Mouse (Mus musculus) hindbrain, embryonic 12.5 days (tissue): ENCODE results near the gene Tjp3. TPM values are rescaled to one million over a fixed set of nuclear protein-coding genes. Genes with fewer than 3 reads are reported as not detected.

ENCODE experiments used
- ATAC-seq: fragments of 200-750 bp; cut with Nextera tagmentation; 2 replicates; pipeline ENCODE4 v1.8.0; 2017; ENCODE audit warnings: moderate TSS enrichment; ENCODE audit not compliant: low FRiP score
- H3K27ac ChIP-seq: fragments of 300-500 bp; sonication (generic); 2 replicates; pipeline ENCODE4 v1.5.1; 2016; ENCODE audit warnings: mild to moderate bottlenecking
- H3K27me3 ChIP-seq: fragments of 300-500 bp; sonication (generic); 2 replicates; pipeline ENCODE4 v1.6.1; 2016; ENCODE audit warnings: mild to moderate bottlenecking
- H3K36me3 ChIP-seq: fragments of 300-500 bp; sonication (generic); 2 replicates; pipeline ENCODE4 v1.6.1; 2016; ENCODE audit warnings: mild to moderate bottlenecking
- H3K4me1 ChIP-seq: fragments of 300-500 bp; sonication (generic); 2 replicates; pipeline ENCODE4 v1.6.1; 2016
- H3K4me2 ChIP-seq: fragments of 300-500 bp; sonication (generic); replicated peaks from 2 replicates; pipeline ENCODE4 v1.6.1; 2016; ENCODE audit warnings: mild to moderate bottlenecking
- H3K4me3 ChIP-seq: fragments of 300-500 bp; sonication (generic); 2 replicates; pipeline ENCODE4 v1.5.1; 2016; ENCODE audit warnings: mild to moderate bottlenecking
- H3K9ac ChIP-seq: fragments of 300-500 bp; sonication (generic); 2 replicates; pipeline ENCODE4 v1.6.1; 2016; ENCODE audit warnings: mild to moderate bottlenecking, moderate library complexity
- H3K9me3 ChIP-seq: fragments of 300-500 bp; sonication (generic); replicated peaks from 2 replicates; pipeline ENCODE4 v1.6.1; 2016; ENCODE audit warnings: mild to moderate bottlenecking
- WGBS: fragments of 180-500 bp; shearing (Covaris S2); methylation state at CpG from one replicate; pipeline ENCODE4 v1.1.7; 2016; 5-methylcytosine and 5-hydroxymethylcytosine counted together
- polyA plus RNA-seq: library from polyadenylated mRNA; unstranded; fragments of >200 nt; fragmentation: Nextera tagmentation; extraction: Ambion mirVana; gene quantifications from 2 replicates; pipeline ENCODE4 v1.2.1, GENCODE M21; 2016

The Tjp3 gene
- polyA plus RNA-seq, 1 experiment from 2014 or later, result 6.8 TPM

DNA sequence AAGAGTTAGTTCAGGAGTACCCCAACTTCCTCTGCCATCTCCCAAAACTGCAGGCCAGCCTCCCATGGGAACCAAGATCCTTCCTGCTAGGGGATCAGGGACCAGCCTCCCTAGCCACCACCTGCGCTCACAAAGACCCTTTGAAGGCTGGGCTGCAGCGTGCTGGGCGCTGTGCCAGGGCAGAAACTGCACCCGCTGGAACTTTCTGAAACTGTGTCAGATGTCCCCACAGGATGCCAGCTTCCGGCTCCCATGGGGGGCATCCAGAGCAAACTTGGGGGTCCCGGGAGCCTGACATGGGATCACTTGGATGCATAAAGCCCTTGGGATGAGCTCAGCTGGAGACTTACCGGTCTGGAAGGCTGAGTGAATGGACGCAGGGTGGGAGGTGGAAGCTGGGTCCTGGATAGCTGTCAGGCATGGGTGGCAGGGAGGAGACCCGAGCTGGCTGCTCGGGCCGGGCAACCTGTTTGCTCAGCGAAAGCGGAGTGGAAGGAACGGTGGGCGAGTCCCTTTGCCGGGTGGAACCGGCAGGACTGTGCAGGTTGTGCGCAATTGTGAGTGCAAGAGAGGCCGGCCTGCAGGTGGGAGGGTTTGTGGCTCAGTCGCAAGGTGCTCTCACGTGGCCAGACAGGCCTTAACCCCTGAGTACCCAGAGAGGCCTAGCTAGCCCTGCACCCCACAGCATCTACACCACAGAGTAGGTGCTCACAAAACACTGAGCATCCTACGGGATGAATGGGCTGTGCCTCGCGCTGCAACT lies 502 bp downstream of the Tjp3 start:
- Histone ChIP-seq H3K9me3 (no peaks in the 10 kb centered on the region), H3K4me1 (peaks cover 33% of the 10 kb centered on the region), H3K27me3 (peaks cover 33% of the 10 kb centered on the region), H3K27ac (no peak overlapping the region), H3K4me2 (peak overlapping the region; percentile 9), H3K9ac (no peak overlapping the region), H3K36me3 (peaks cover 5% of the 10 kb centered on the region; the same call in 1 of the 2 replicates), H3K4me3 (peak overlapping the region; percentile 2; the same call in 1 of the 2 replicates)
- no peak for ATAC-seq
- 17% methylated on average over 24 of the region's 24 CpGs for WGBS

- Histone ChIP-seq H3K36me3 (no peaks in the 10 kb centered on the region), H3K9me3 (no peaks in the 10 kb centered on the region), H3K4me2 (0 out of 2 replicates have a peak overlapping the region, but pooled peaks have one; percentile 24), H3K4me3 (no peak overlapping the region), H3K9ac (no peak overlapping the region), H3K27me3 (peaks cover 41% of the 10 kb centered on the region), H3K4me1 (peaks cover 27% of the 10 kb centered on the region), H3K27ac (no peak overlapping the region)
- no peak for ATAC-seq
- 64% methylated on average over 14 of the region's 14 CpGs for WGBS
Observed at GRCm38 (mm10) chr10:81289811-81290210, 1.6 kb downstream of the Tjp3 start.

DNA sequence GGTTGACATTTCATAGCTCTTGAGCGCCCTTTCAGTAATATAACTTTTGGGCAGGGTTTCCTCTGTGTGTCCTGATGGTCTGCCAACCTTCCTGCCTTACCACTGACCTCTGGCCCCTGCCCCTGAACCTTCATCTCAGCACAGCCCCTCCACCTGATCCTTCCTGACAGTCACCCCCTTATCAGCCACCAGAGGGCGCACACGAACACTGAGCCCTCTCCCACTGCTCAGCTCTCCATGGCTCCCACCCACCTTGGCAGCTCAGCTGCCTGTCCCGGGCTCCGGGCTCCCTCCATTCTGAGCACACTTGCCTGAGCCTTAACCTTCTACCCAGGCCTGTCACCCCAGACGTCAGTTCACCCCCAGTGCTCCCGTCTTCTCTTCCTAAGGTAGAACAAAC lies 2.1 kb downstream of the Tjp3 start:
- H3K4me1 ChIP-seq, result peaks cover 26% of the 10 kb centered on the region
- H3K9ac ChIP-seq, result no peak overlapping the region
- 4% methylated on average over 7 of the region's 7 CpGs for WGBS
- no peak overlapping the region for H3K27ac ChIP-seq
- no peak overlapping the region for H3K4me3 ChIP-seq
- H3K9me3 ChIP-seq, result no peaks in the 10 kb centered on the region
- H3K4me2 ChIP-seq, result peak overlapping the region; percentile 24; the same call in 1 of the 2 replicates
- H3K36me3 ChIP-seq, result no peaks in the 10 kb centered on the region
- peaks cover 47% of the 10 kb centered on the region for H3K27me3 ChIP-seq
- ATAC-seq, result no peak

DNA sequence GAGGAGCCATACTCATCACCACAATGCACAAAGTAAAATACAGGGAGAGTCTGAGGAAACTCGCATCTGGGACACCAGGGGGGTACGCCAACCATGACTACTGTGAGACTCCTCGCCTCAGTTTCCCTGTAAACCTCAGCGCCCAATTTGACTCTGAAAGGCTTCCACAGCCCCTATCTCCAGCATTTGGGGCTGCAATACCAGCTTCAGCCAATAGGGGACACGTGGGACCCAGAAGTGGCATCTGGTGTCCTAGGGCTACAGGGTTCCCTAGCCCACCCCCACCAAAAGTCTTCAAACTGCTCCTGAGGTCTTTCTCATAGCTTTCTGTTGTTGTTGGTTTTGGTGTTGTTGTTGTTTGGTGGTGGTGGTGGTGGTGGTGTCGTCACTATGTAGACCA lies 2.8 kb downstream of the Tjp3 start:
- no peaks in the 10 kb centered on the region for H3K9me3 ChIP-seq
- H3K36me3 ChIP-seq, result no peaks in the 10 kb centered on the region
- no peak for ATAC-seq
- no peak overlapping the region for H3K27ac ChIP-seq
- peaks cover 53% of the 10 kb centered on the region for H3K27me3 ChIP-seq
- H3K4me2 ChIP-seq, result no peak overlapping the region
- H3K4me1 ChIP-seq, result peaks cover 19% of the 10 kb centered on the region
- no peak overlapping the region for H3K4me3 ChIP-seq
- WGBS, result 43% methylated on average over 6 of the region's 6 CpGs
- no peak overlapping the region for H3K9ac ChIP-seq

GRCm38 (mm10) chr10:81287513-81288157 lies 3.7 kb downstream of the Tjp3 start:
- Histone ChIP-seq H3K4me3 (no peak overlapping the region), H3K36me3 (no peaks in the 10 kb centered on the region), H3K4me1 (peaks cover 18% of the 10 kb centered on the region), H3K27me3 (peaks cover 62% of the 10 kb centered on the region), H3K9ac (no peak overlapping the region), H3K27ac (no peak overlapping the region), H3K4me2 (no peak overlapping the region), H3K9me3 (no peaks in the 10 kb centered on the region)
- ATAC-seq, result no peak
- WGBS, result 65% methylated on average over 8 of the region's 8 CpGs

DNA sequence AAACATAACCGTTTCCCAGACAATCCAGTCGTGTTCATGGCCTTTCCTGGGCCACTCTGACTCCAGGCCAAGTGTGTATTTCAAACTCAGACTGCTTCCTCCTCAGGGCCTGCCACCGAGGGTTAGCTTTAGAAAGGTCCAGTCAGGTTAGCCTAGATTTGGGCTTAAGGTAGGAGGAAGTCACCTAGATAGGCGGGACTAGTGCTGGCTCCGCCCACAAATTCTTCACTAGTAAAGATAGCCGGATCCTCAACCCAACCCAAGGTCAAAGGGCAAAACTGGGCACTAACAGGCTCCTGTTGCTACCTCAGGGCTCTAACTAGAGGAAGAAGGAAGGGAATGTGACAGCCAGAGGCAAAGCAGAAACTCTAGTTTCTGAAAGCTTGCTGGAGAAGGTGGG lies 4.8 kb downstream of the Tjp3 start:
- ATAC-seq, result no peak
- no peak overlapping the region for H3K9ac ChIP-seq
- peaks cover 66% of the 10 kb centered on the region for H3K27me3 ChIP-seq
- WGBS, result 52% methylated on average over 6 of the region's 6 CpGs
- no peak overlapping the region for H3K4me3 ChIP-seq
- no peak overlapping the region for H3K27ac ChIP-seq
- no peak overlapping the region for H3K4me2 ChIP-seq
- no peaks in the 10 kb centered on the region for H3K36me3 ChIP-seq
- H3K4me1 ChIP-seq, result peaks cover 18% of the 10 kb centered on the region
- no peaks in the 10 kb centered on the region for H3K9me3 ChIP-seq

DNA sequence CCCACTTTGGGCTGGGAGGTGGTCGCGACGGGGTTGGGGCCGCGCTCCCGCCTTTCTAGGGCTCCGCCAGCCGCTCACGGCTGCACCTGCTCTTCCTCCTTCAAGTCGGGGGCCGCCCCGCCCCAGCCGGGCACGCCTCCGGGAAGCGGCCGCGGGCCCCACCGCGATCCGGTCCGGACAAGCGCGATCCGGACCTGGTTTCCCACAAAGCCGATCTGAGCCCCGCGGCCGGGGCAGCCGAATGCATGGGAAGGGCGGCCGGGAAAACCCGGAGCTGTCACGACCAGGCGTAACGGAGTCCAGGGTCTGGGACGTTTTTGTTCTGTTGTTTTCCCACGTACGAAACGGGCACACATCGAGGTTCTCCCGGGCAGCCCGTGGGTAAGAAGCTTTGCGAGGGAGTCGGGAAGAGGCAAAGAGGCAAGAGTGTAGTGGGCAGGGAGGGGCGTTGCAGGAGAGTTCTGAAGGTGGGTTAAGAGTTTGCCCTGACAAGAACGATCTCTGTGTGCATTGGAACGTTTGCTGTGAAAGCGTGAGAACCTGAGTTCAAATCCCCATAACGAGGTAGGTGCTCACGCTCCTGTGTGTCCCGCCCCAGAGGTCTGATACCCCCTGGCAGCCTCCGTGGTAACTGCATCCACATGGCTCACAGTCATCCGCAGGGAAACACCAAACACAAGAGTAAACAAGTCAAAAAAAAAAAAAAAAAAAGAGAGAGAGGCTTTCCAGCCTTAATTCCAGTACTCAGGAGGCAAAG lies 5.5 kb downstream of the Tjp3 start:
- H3K9ac ChIP-seq, result peak overlapping the region; percentile 65
- H3K36me3 ChIP-seq, result no peaks in the 10 kb centered on the region
- H3K4me3 ChIP-seq, result peak overlapping the region; percentile 50
- H3K4me1 ChIP-seq, result peaks cover 14% of the 10 kb centered on the region
- peak overlapping the region; percentile 81 for H3K4me2 ChIP-seq
- WGBS, result 3% methylated on average over 54 of the region's 54 CpGs
- ATAC-seq, result peak; percentile 62
- no peak overlapping the region for H3K27ac ChIP-seq
- no peaks in the 10 kb centered on the region for H3K9me3 ChIP-seq
- peaks cover 66% of the 10 kb centered on the region for H3K27me3 ChIP-seq

DNA sequence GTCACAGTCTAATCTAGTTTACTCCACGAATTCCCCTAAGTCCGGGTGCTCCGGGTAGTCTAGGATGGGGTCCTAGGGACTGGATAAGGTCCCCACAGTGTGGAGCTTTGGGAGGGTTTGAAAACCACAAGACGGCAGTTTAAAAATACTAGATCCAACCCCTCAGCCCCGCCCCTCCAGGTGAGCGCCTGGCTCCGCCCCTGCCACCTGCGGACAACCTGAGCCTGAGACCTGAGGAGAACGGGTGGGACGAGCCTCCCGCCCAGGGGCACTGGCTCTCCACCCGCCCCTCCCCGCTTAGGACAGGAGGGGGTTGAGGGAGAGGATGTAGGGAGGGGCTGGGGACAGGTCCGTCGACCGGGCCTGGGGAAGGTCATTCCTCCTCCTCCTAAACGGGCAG lies 6.7 kb downstream of the Tjp3 start:
- 14% methylated on average over 17 of the region's 17 CpGs for WGBS
- Histone ChIP-seq H3K36me3 (no peaks in the 10 kb centered on the region), H3K27me3 (peaks cover 58% of the 10 kb centered on the region), H3K4me1 (peaks cover 11% of the 10 kb centered on the region), H3K9ac (no peak overlapping the region), H3K9me3 (no peaks in the 10 kb centered on the region), H3K4me2 (peak overlapping the region; percentile 81; the same call in 1 of the 2 replicates), H3K4me3 (no peak overlapping the region), H3K27ac (no peak overlapping the region)
- ATAC-seq, result no peak

- peaks cover 59% of the 10 kb centered on the region for H3K27me3 ChIP-seq
- H3K36me3 ChIP-seq, result no peaks in the 10 kb centered on the region
- H3K9me3 ChIP-seq, result no peaks in the 10 kb centered on the region
- H3K4me1 ChIP-seq, result peaks cover 11% of the 10 kb centered on the region; the same call in 1 of the 2 replicates
- 53% methylated on average over 6 of the region's 6 CpGs for WGBS
- H3K9ac ChIP-seq, result no peak overlapping the region
- H3K4me3 ChIP-seq, result no peak overlapping the region
- no peak overlapping the region for H3K27ac ChIP-seq
- no peak overlapping the region for H3K4me2 ChIP-seq
- ATAC-seq, result no peak
Observed at GRCm38 (mm10) chr10:81284189-81284588, 7.2 kb downstream of the Tjp3 start.

GRCm38 (mm10) chr10:81279496-81279895 lies 11.9 kb downstream of the Tjp3 start:
- no peak overlapping the region for H3K4me2 ChIP-seq
- no peak overlapping the region for H3K27ac ChIP-seq
- no peak overlapping the region for H3K4me3 ChIP-seq
- peaks cover 41% of the 10 kb centered on the region for H3K27me3 ChIP-seq
- H3K4me1 ChIP-seq, result 0 out of 2 replicates have a peak, but pooled peaks cover 1% of the 10 kb centered on the region
- no peak for ATAC-seq
- H3K9ac ChIP-seq, result no peak overlapping the region
- H3K9me3 ChIP-seq, result peaks cover 2% of the 10 kb centered on the region; the same call in 1 of the 2 replicates
- no peaks in the 10 kb centered on the region for H3K36me3 ChIP-seq
- 42% methylated on average over 10 of the region's 10 CpGs for WGBS

DNA sequence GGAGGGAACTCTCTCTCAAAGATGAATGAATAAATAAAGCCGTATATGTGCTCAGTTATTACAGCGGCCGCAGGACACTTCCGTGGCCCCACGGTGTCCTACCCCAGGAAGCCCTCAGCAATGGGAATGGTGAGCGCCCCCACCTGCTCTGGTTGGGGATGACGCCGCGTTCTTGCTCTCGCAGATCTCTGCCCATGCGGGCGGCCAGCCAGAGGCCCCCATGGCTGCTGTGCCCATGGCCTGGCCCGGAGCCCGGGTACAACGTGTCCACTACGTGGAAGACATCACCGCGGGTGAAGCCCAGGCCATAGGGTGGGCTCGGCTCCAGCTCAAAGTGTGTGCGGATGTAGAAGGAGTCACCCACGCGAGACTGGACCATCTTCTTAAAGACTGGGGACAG lies 13.7 kb downstream of the Tjp3 start:
- H3K27ac ChIP-seq, result no peak overlapping the region
- peaks cover 23% of the 10 kb centered on the region for H3K27me3 ChIP-seq
- no peaks in the 10 kb centered on the region for H3K4me1 ChIP-seq
- no peak for ATAC-seq
- no peak overlapping the region for H3K4me2 ChIP-seq
- H3K9me3 ChIP-seq, result peaks cover 2% of the 10 kb centered on the region; the same call in 1 of the 2 replicates
- 75% methylated on average over 22 of the region's 22 CpGs for WGBS
- peaks cover 12% of the 10 kb centered on the region for H3K36me3 ChIP-seq
- H3K9ac ChIP-seq, result no peak overlapping the region
- no peak overlapping the region for H3K4me3 ChIP-seq

DNA sequence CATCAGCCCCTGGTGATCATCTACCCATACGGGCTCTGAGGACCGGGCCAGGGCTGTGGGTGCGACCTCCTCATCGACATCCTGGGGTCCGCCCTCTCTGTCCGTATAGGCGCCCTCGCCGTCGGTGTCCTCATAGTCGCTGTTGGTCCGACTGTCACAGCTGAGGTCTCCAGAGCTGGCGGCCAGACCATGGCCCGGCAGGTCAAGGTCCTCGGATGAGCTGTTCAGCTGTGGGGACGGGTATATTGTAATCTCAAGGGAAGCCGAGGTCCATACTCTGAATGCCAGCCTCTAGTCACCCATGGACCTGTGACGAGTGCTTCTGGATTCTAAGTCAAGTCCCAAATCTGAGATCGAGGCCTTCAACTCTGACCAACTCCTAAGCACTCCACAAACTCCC lies 17.5 kb downstream of the Tjp3 start:
- peaks cover 2% of the 10 kb centered on the region; the same call in 1 of the 2 replicates for H3K9me3 ChIP-seq
- ATAC-seq, result no peak
- H3K4me1 ChIP-seq, result peaks cover 2% of the 10 kb centered on the region
- no peak overlapping the region for H3K27ac ChIP-seq
- H3K36me3 ChIP-seq, result peaks cover 33% of the 10 kb centered on the region
- no peak overlapping the region for H3K9ac ChIP-seq
- H3K4me2 ChIP-seq, result no peak overlapping the region
- 94% methylated on average over 19 of the region's 19 CpGs for whole genome bisulfite sequencing
- H3K27me3 ChIP-seq, result 0 out of 2 replicates have a peak, but pooled peaks cover under 1% of the 10 kb centered on the region
- no peak overlapping the region for H3K4me3 ChIP-seq
